Mouse (Mus musculus) adrenal gland, postnatal 10 days (tissue): ENCODE results near the gene Gstm4. TPM values are rescaled to one million over a fixed set of nuclear protein-coding genes. Genes with fewer than 3 reads are reported as not detected.
A peak's percentile ranks its signal among the peaks of the same experiment; 100 is the strongest.
"Not testable (repeated sequence)": the region's sequence is repeated elsewhere in the genome, so short reads cannot be mapped to it uniquely, and the experiment has no call there.

Experiments used
- DNase-seq: peaks from one replicate; pipeline ENCODE4 v3.0.0; 2021; ENCODE audit warnings: mixed read lengths
- total RNA-seq, 2 experiments: library from RNA; stranded (reverse); gene quantifications; 2 replicates each; pipeline ENCODE4 v1.2.3; 2021

The Gstm4 gene
- total RNA-seq, 2 experiments from 2014 or later, result 12.8 to 13.3 TPM

DNA sequence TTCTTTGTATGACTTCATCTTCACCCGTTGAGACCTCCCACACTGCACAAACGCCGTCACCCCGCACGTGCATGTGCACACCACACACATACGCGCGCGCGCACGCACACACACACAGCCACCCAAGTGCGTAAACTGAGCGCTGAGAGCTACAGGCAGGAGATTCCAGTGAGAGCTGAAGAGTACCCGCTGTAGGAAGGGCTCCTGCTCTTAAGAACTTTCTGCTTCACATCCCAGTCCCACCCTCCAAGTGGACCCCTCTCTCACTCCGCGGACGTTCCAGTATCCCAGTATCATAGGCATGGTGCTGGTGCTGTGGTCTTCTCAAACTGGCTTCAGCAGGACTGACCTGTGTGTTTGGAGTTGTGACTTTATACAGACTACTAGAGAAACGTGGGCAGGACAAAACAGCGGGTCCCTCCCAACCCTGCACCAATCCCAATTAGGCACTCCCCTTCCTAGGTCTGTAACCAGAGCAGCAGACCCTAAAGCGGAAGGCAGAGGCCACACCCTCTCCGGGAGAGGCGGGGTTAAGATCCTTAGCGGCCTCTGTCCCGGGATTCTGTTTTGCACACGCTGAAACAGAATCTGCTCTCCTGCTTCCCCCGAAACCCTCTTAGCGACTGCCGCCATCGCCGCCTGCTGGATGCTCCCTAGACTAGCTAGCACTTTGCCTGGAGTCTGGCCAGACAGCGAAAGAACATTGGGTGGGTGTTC is 27.1 kb downstream of the Gstm4 start, which contains the start of gene Gstm1:
Gene Gstm1, minus strand, starts transcription at position 501 of the 717 bp plus-strand sequence.
- peak; percentile 94 for DNase-seq

DNA sequence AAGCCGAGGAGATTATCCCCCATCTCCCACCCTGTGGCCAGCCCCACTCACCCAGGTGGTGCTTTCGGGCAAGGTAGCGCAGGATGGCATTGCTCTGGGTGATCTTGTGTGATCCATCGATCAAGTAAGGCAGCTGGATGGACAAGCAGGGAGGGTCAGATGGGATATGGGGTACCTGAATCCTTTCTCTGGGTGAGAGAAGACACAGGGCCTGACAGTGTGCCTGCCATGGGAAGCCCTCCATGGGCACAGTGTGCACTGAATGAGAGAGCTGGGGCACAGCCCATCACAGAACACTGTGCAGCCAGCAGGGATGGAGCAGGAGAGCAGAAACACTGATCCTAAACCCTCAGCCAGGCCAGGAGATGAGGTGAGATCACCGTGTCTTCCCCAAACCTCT is 28.2 kb downstream of the Gstm4 start:
- DNase-seq, result not testable (repeated sequence)

DNA sequence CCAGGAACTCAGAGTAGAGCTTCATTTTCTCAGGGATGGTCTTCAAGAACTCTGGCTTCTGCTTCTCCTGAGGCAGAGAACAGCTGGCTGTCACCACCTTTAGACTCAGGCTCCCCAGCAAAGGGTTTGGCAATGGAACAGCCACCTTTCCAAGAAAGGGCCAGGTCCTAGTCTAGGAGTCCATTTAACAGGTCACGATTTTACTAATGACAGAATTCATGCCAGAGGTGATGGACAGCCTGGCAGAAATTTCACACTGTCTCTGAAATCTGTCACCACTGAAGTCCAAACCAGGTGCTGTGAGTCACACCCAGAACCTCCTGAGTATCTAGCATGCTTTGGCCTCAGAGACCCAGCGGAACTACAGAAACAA is 29.7 kb downstream of the Gstm4 start:
- no peak for DNase-seq

DNA sequence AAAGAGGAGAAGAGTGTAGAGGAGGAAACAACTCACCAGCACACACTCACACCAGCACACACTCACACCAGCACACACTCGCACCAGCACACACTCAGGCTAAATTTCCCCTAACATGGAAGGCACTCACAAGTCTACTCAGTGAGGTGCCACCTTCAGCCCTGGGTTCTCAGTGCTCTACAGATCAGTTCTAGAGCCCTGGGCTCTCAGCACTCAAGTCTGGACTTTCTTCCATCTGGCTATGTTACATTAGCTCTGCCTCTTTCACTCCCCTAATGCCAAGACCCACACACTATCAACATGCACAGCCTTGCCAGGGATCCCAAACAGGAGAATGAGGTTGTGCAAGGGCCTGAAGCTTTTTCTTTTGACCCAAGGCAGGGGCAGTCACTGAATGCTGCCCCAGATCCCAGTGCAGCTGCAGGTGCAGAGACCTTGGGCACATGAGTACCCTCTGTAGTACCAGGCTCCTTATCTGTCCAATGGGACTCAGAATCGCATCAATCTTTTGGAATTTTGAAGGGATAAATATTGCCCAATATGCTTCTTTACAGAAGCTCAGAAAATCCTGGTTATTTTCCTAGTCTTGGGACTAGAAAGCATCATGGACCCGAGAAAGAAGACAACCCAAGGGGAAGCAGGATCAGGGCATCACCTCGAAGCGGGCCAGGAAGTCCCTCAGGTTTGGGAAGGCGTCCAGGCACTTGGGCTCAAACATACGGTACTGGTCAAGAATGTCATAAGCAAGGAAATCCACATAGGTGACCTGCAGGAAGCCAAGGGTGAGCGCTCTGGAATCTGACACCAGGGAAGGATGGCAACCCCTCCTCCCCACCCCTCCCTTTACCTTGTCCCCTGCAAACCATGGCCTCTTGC is 30.4 kb downstream of the Gstm4 start:
- peak; percentile 14 for DNase-seq

DNA sequence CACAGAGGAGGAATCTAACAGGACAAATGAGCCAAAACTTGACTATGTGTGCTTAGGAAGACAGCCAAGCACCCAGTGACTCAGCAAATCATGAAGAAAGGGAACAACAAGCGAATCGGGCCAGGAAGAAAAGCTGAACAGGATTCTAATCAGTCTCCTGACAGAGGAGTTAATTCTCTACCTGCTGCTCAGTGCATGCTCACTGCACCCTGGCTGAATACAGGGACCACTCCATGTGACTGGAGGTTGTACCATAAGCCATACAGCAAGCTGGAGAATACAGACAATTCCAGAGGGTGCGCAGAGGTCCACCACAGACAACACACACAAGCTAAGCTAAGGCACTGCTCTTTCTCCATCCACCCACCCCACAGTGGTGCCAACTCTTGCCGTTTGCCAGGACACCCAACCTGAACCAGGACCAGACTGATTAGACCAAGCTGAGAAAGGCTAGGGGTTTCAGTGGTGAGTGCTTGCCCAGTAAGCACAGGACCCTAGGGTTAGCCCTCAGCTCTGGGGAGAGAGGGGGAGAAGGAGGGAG is 31.3 kb downstream of the Gstm4 start:
- peak; percentile 71 for DNase-seq

DNA sequence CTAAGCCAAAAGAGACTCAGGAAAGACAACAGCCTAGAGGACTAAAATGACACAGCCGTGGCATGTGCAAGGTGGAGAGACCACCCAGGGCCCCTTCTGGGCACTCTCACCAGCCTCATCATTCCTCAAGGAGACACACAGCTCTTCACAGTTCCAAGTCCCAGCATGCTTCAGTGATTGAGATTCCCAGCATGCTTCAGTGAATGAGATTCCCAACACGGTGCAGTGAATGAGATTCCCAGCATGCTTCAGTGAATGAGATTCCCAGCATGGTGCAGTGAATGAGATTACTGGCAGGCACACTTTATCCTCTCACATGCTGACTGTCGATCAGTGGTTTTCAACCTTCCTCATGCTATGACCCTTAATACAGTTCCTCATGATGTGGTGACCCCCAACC is 33.1 kb downstream of the Gstm4 start:
- DNase-seq, result no peak

DNA sequence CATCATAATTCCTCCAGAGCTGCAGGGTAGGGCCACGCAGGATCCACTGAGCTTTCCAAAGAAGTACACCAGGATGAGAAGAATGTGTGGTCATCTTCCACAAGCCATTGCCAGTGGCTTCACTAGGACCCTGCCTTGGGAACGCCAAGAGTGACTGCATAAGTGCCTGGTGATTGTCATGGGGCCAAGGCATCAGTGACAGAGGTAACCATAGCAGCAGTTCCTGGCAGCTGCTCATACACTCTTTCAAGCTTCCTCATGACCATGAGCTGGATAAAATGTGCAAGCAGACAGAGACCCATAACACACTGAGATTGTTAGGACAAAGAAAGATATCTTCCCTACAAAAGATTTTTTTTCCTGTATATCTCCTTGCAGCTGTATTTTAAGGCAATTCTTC is 34.4 kb downstream of the Gstm4 start:
- DNase-seq, result peak; percentile 64

DNA sequence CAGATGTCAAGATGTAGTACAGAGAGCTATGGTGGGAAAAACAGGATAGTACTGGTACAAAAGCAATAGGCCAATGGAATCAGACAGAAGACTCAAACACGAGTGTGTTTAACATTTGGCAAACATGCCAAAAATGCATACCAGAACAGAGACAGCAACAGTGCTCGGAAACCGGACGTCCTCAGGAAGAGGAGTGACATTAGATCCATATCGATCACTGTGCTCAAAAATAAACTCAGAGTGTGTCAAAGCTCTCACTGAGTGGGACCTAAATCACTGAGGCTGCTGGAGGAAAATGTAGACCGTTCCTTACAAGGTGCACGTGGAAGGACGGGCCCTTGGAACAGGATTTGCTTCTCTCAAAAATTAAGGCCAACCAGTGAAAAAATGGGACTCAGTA is 42.7 kb downstream of the Gstm4 start:
- DNase-seq, result no peak

DNA sequence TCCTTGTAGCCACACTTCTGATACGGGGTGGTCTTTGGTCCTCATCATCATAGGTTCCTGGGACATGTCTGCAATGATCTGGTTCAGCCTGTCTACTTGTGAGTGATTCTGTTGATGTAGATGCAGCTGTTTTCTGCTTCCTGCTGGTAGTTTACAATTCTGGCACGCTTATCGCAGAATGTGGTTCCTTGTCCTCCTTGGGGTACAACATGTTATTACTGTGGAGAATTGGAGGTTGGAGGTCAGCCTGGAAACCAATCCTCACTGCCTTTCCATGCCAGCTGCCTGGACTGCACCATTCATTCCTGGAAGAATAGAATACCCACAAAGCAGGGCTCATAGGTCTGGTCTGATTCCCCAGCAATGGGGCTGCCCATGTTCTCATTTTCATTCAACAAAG is 45.2 kb downstream of the Gstm4 start:
- DNase-seq, result no peak

DNA sequence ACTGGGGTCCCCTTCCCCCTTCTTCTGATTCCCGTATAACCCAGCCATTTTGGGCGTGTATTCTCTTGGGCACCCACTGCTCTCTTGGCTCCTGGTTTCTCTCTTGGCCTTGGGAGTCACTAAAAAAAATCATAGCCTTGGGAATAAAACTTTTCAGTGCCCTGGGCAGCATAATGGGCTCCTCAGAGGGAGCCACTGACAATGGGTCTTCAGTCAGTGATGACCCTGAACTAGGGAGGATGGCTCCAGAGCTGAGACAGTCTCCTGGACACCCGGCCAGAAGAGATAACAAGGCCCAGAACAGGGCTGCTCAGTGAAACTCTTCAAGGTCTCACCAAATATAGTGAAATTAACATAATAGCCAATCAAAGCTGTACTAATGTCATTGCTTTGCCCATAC is 46.1 kb downstream of the Gstm4 start:
- DNase-seq, result no peak

DNA sequence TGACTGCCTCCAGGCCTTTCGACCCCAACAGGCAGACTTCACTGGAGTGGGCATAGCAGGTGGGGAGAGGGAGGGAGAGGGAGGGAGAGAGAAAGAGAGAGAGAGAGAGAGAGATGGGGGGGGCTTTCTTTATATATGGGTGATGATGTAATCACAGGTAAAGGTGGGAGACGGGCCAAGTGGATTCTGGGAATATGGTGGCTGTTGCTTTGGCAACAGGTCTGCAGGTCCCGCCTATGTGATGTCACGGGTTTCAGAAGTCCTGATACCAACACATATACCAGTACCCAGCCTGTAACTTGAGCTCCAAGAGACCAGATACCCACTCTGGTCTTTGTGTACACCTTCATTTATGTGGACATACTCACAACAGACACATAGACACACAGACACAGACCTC is 48.1 kb downstream of the Gstm4 start:
- no peak for DNase-seq

DNA sequence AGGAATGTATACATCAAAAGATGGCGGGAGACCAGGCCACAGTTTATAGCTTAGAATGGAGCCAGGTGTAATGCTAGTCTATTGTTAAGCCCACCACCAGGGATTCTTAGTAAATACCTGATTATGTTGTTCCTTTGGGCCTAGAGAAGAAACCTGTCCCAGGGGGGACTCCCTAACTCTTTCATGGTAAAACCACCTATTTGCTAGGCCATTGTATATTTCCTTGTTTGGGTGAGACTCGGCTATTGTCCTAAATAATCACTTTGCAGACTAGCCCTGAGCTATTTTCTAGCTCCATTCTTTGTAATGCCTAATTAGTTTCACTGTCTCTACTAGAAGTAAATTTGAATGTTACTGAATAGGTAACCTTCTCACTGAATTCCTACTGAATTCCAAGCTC is 48.7 kb downstream of the Gstm4 start:
- not testable (repeated sequence) for DNase-seq

Other genes starting within 250 kb of the Gstm4 start
- gene Eps8l3, start 167.7 kb downstream of the Gstm4 start, total RNA-seq, result not detected
- gene Gstm5, start 149.1 kb downstream of the Gstm4 start, total RNA-seq, result 10 to 100 TPM; 30.1 to 32.3 TPM
- gene Gstm7, start 113.1 kb downstream of the Gstm4 start, total RNA-seq, result 10 to 100 TPM; 43.1 to 44.0 TPM
- gene Gstm6, start 101.1 kb downstream of the Gstm4 start, total RNA-seq, result 1 to 10 TPM; 3.9 to 5.6 TPM
- gene Gstm3, start 75.6 kb downstream of the Gstm4 start, total RNA-seq, result under 1 TPM; 0.39 to 0.51 TPM
- gene Gstm2, start 58.4 kb downstream of the Gstm4 start, total RNA-seq, result 100 to 1,000 TPM in 1 of 2 experiments, 10 to 100 TPM in 1; 95.5 to 101 TPM
- 100 to 1,000 TPM; 131 to 144 TPM for gene Gstm1, start 26.9 kb downstream of the Gstm4 start, total RNA-seq
- gene Ampd2, start 41.8 kb upstream of the Gstm4 start, total RNA-seq, result 10 to 100 TPM; 79.3 to 92.2 TPM
- gene Gnat2, start 47.9 kb upstream of the Gstm4 start, total RNA-seq, result 1 to 10 TPM; 6.6 to 6.8 TPM
- gene Gnai3, start 101.3 kb upstream of the Gstm4 start, total RNA-seq, result 100 to 1,000 TPM; 101 to 113 TPM
- under 1 TPM; 0.15 to 0.48 TPM for gene Gpr61, start 110.0 kb upstream of the Gstm4 start, total RNA-seq
- gene Amigo1, start 141.4 kb upstream of the Gstm4 start, total RNA-seq, result 10 to 100 TPM; 13.1 to 18.4 TPM
- gene Cyb561d1, start 156.3 kb upstream of the Gstm4 start, total RNA-seq, result 1 to 10 TPM; 6.6 to 6.9 TPM
- 10 to 100 TPM in 1 of 2 experiments, 1 to 10 TPM in 1; 7.6 to 10.1 TPM for gene Atxn7l2, start 166.0 kb upstream of the Gstm4 start, total RNA-seq
- 10 to 100 TPM; 13.3 to 44.9 TPM for gene Sypl2, start 181.8 kb upstream of the Gstm4 start, total RNA-seq
- gene Psma5, start 212.0 kb upstream of the Gstm4 start, total RNA-seq, result 10 to 100 TPM; 90.7 to 94.6 TPM
- 10 to 100 TPM; 46.1 to 48.8 TPM for gene Sort1, start 239.2 kb upstream of the Gstm4 start, total RNA-seq